Mouse (Mus musculus): Measurements from ENCODE around the gene Adad2. TPM values are rescaled to one million over a fixed set of nuclear protein-coding genes. Genes with fewer than 3 reads are reported as not detected.

Gene Adad2
- polyA plus RNA-seq, 1 experiment from 2014 or later: not detected

DNA sequence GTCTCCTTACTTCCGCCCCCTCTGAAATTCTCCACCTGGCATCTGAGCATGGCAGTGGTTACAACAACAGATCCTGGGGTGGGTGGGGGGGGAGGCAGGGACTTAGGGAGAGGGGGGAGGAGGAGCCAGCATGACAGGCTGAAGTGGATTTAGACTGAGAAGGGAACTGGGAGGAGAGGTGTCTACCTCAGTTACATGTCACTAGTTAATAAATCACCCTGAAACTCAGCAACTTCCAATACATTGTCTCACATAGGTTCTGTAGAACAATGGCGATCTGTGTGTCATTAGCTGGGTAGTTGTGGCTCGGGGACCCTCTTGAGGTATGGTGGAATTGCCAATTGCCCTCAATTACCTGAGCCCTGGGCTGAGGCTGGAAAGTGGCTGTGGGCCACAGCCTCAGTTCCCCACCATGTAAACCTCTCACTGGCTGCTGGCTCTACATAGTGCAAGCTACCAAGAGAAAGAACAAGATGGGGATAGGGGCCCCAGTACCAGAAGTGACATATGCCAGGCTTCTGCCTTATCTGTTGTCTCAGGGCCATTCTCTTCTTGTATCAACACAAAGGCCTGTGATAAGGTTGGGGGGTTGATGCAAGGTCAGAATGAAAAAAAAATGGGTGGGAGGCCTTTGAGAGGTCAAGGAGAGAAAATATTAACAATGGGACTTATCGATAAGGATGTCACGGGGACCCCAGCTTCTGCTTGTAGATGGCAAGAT, 31.9 kb upstream of the Adad2 start:
- Histone ChIP-seq H3K9ac (no peak overlapping the region), H3K4me2 (no peak overlapping the region), H3K27ac (no peak overlapping the region), H3K4me1 (replicated peaks) (peaks cover 6% of the 10 kb centered on the region; the same call in 1 of the 2 replicates), H3K27me3 (peaks cover 22% of the 10 kb centered on the region), H3K4me3 (no peak overlapping the region), H3K9me3 (replicated peaks) (no peaks in the 10 kb centered on the region), H3K36me3 (no peaks in the 10 kb centered on the region)
- 54% methylated on average over 5 of the region's 5 CpGs for WGBS
- ATAC-seq (replicated peaks; ENCODE audit: insufficient number of reproducible peaks, insufficient read depth, low FRiP score, low read depth): peak; percentile 70; the same call in 1 of the 2 replicates

DNA sequence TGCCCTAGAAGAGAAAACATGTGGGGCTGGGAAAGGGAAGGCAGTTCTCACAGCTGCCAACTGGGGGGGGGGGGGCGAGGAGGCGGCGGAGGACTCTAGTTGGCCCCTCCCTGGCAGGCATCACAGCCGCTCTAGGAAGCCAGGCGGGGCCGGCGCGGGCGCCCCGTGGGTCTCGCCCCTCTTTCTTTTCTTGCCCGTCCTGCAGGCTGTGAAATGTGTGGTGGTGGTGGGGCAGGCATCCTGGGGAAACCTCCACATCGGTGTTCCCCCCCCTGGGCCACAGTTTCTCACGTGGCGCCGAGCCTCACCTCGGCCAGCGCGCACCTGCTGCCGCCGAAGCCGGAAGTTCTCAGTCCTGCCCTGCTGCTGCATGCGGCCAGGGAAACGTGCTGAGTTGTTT, 26.6 kb upstream of the Adad2 start:
- WGBS: 11% methylated on average over 24 of the region's 24 CpGs
- no peaks in the 10 kb centered on the region for H3K36me3 ChIP-seq

DNA sequence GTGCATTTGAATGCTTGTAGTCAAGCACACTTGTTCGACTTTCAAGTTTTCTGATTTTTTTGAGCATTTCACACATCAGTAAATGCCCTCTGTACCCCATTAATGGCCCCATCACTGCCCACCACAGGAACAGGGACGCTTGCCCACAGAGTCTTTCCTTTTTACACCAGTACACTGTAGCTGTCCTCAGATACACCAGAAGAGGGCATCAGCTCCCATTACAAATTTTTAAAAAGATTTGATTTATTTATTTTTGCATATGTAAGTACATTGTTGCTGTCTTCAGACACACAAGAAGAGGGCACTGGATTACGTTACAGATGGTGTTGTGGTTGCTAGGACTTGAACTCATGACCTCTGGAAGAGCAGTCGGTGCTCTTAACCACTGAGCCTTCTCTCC, 24.2 kb upstream of the Adad2 start:
- no peak for ATAC-seq (replicated peaks; ENCODE audit: insufficient number of reproducible peaks, insufficient read depth, low FRiP score, low read depth)
- no peaks in the 10 kb centered on the region; the same call in 1 of the 2 replicates for H3K27me3 ChIP-seq
- H3K9ac ChIP-seq: no peak overlapping the region
- H3K36me3 ChIP-seq: no peaks in the 10 kb centered on the region
- 53% methylated on average over 4 of the region's 4 CpGs for WGBS
- peaks cover 20% of the 10 kb centered on the region for H3K4me1 ChIP-seq (replicated peaks)
- H3K4me2 ChIP-seq: peak overlapping the region; percentile 14
- peak overlapping the region; percentile 58 for H3K27ac ChIP-seq
- no peak overlapping the region for H3K4me3 ChIP-seq
- no peaks in the 10 kb centered on the region for H3K9me3 ChIP-seq (replicated peaks)

More for the DNA sequence above, 26.6 kb upstream of the Adad2 start:
- no peaks in the 10 kb centered on the region for H3K9me3 ChIP-seq (replicated peaks)
- H3K27ac ChIP-seq: no peak overlapping the region
- H3K4me2 ChIP-seq: peak overlapping the region; percentile 64
- H3K27me3 ChIP-seq: no peaks in the 10 kb centered on the region
- peak; percentile 53; the same call in 1 of the 2 replicates for ATAC-seq (replicated peaks; ENCODE audit: insufficient number of reproducible peaks, insufficient read depth, low FRiP score, low read depth)
- H3K4me1 ChIP-seq (replicated peaks): peaks cover 20% of the 10 kb centered on the region
- peak overlapping the region; percentile 15; the same call in 1 of the 2 replicates for H3K9ac ChIP-seq
- H3K4me3 ChIP-seq: peak overlapping the region; percentile 40

DNA sequence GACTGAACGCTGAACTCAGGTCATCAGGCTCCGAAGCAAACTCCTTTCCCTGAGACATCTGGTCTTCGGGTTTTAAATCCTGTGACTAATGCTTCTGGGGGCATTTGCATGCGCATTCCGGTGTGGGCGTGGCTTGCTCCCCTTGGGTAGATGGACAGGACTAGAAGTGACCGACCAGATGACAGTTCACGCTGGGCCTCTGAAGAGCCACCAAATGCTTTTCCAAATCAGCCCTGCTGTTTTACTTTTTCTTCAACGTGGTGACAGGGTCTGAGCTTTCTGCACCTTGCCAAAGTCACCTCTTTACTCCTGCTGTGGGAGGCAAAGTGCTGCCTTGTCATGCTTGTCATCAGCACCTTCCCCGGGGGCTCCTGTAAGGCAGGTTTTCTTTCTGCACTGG, 23.7 kb upstream of the Adad2 start:
- peak; percentile 38; the same call in 1 of the 2 replicates for ATAC-seq (replicated peaks; ENCODE audit: insufficient number of reproducible peaks, insufficient read depth, low FRiP score, low read depth)
- H3K4me1 ChIP-seq (replicated peaks): peaks cover 20% of the 10 kb centered on the region
- 14% methylated on average over 10 of the region's 10 CpGs for WGBS
- H3K4me3 ChIP-seq: no peak overlapping the region
- H3K9me3 ChIP-seq (replicated peaks): no peaks in the 10 kb centered on the region
- no peaks in the 10 kb centered on the region for H3K36me3 ChIP-seq
- H3K27ac ChIP-seq: peak overlapping the region; percentile 58
- no peaks in the 10 kb centered on the region; the same call in 1 of the 2 replicates for H3K27me3 ChIP-seq
- no peak overlapping the region for H3K9ac ChIP-seq
- H3K4me2 ChIP-seq: peak overlapping the region; percentile 14

DNA sequence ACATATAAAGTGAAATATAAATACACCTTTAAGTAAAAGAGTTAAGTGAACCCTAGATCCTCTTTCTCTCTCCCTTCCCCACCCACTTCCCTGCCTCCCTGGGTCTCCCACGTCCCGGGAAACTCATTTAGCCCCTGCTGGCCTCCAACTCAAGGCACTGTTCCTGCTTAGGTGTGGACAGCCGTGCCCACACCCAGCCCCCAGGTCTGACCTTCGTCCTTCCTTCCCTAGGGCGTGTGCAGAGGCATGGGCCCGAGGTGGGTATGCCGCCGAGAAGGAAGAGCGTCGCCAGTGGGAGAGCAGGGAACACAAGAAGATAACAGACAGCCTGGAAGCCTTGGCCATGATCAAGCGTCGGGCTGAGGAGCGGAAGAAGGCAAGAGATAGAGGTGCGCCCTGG, 22.2 kb upstream of the Adad2 start:
- WGBS: 60% methylated on average over 14 of the region's 14 CpGs

DNA sequence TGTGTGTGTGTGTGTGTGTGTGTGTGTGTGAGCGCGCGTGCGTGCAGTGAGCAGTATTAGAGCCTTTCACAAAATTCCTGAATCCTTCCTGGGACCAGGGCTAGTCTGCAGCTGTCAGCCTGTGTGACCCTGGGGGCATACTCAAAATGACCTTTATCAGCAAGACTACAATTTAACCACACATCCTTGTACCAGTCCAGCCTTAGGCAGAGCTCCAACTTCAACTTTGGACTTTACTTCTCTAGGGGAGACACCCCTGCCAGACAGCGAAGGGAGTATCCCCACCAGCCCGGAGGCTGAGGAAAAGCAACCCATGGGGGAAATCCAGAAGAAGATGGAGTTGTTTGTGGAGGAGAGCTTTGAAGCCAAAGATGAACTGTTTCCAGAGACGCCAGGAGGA, 21.1 kb upstream of the Adad2 start:
- no peak for ATAC-seq (replicated peaks; ENCODE audit: insufficient number of reproducible peaks, insufficient read depth, low FRiP score, low read depth)
- Histone ChIP-seq H3K36me3 (no peaks in the 10 kb centered on the region), H3K27ac (no peak overlapping the region), H3K9ac (no peak overlapping the region), H3K4me3 (no peak overlapping the region), H3K4me1 (replicated peaks) (peaks cover 29% of the 10 kb centered on the region), H3K9me3 (replicated peaks) (no peaks in the 10 kb centered on the region), H3K27me3 (no peaks in the 10 kb centered on the region; the same call in 1 of the 2 replicates), H3K4me2 (no peak overlapping the region)
- 82% methylated on average over 7 of the region's 7 CpGs for WGBS

More for the DNA sequence above, 22.2 kb upstream of the Adad2 start:
- no peaks in the 10 kb centered on the region; the same call in 1 of the 2 replicates for H3K27me3 ChIP-seq
- no peaks in the 10 kb centered on the region for H3K36me3 ChIP-seq
- no peak overlapping the region for H3K4me2 ChIP-seq
- no peak overlapping the region for H3K27ac ChIP-seq
- no peaks in the 10 kb centered on the region for H3K9me3 ChIP-seq (replicated peaks)
- H3K4me1 ChIP-seq (replicated peaks): peaks cover 28% of the 10 kb centered on the region
- no peak overlapping the region for H3K4me3 ChIP-seq
- ATAC-seq (replicated peaks; ENCODE audit: insufficient number of reproducible peaks, insufficient read depth, low FRiP score, low read depth): no peak
- no peak overlapping the region for H3K9ac ChIP-seq

DNA sequence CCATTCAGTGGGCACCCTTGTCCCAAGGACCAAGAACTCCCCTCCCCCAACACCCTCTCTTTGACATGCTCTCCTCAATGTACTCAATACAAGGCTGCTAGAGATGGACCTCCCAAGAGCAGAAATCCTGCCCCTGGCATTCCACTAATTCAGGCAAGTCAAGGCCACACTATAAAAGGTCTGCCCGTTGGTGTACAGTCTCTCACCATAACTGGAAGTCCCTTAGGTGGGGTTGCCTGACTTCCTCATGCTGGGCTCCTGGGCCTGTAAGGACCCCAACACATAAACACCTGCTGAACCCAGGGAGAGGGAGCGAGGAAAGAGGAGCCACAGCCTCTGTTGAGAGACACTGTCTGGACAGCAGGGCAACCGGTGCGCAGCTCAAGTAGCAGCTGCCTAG, 8.8 kb upstream of the Adad2 start:
- H3K4me3 ChIP-seq: peak overlapping the region; percentile 86; the same call in 1 of the 2 replicates
- 91% methylated on average over 4 of the region's 4 CpGs for WGBS

DNA sequence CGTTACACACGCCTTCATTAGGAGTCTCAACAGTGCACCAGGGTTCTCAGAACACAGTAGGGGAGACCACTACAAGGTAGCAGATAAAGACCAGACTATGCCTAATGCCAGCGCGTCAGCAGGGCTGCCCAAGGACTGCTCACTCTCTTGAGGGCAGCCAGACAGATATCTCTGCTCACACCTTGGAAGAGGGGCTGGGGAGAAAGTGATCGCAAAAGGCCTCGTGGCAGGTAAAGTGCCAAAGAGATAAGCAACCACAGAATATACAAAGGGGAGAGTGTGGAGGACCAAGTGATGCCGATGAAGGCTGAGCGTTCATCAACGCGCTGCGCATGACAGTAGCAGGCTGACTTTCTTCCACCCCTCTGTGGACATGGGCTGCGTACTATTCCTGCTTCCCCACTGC, 8.1 kb upstream of the Adad2 start:
- Histone ChIP-seq H3K4me1 (replicated peaks) (peaks cover 15% of the 10 kb centered on the region), H3K27ac (peak overlapping the region; percentile 58), H3K36me3 (peaks cover 28% of the 10 kb centered on the region), H3K9me3 (replicated peaks) (peaks cover 5% of the 10 kb centered on the region; the same call in 1 of the 2 replicates), H3K4me3 (peak overlapping the region; percentile 86), H3K27me3 (no peaks in the 10 kb centered on the region), H3K9ac (peak overlapping the region; percentile 78), H3K4me2 (peak overlapping the region; percentile 83)
- WGBS: 14% methylated on average over 12 of the region's 12 CpGs
- ATAC-seq (replicated peaks; ENCODE audit: insufficient number of reproducible peaks, insufficient read depth, low FRiP score, low read depth): no peak

More for the DNA sequence above, 8.8 kb upstream of the Adad2 start:
- ATAC-seq (replicated peaks; ENCODE audit: insufficient number of reproducible peaks, insufficient read depth, low FRiP score, low read depth): no peak
- H3K4me2 ChIP-seq: peak overlapping the region; percentile 83
- peaks cover 15% of the 10 kb centered on the region for H3K4me1 ChIP-seq (replicated peaks)
- no peak overlapping the region for H3K9ac ChIP-seq
- no peaks in the 10 kb centered on the region for H3K27me3 ChIP-seq
- H3K27ac ChIP-seq: no peak overlapping the region
- H3K9me3 ChIP-seq (replicated peaks): no peaks in the 10 kb centered on the region
- H3K36me3 ChIP-seq: peaks cover 35% of the 10 kb centered on the region

DNA sequence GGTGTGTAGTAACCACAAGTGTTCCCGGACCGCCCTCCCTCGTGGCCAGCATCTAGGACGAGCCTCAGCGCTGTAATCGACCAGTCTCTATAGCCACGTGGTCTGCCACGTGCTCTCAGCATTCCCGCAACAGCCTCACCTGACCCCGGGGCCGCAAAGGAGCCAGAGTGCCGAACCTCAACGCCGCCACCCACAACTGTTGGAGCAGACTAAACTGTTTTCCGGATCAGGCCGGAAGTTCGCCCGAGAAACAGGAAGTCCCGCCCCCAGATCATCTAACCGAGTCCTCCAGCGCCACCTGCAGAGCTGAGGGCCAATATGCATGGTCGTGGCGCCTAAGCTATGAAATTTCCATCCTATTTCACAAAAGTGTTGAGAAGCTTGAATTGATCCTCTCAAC, 7.6 kb upstream of the Adad2 start, which contains the start of gene Taf1c:
Gene Taf1c (minus strand): TSS at position 227 of the 400 bp plus-strand sequence.
- H3K4me1 ChIP-seq (replicated peaks): peaks cover 15% of the 10 kb centered on the region
- H3K9ac ChIP-seq: peak within 1 kb of the TSS; percentile 78
- peaks cover 5% of the 10 kb centered on the region; the same call in 1 of the 2 replicates for H3K9me3 ChIP-seq (replicated peaks)
- under 1% methylated on average over 23 of the region's 23 CpGs for WGBS
- ATAC-seq (replicated peaks; ENCODE audit: insufficient number of reproducible peaks, insufficient read depth, low FRiP score, low read depth): peak; percentile 68
- H3K27me3 ChIP-seq: no peaks in the 10 kb centered on the region
- H3K36me3 ChIP-seq: peaks cover 22% of the 10 kb centered on the region
- H3K4me3 ChIP-seq: peak within 1 kb of the TSS; percentile 86
- H3K4me2 ChIP-seq: peak within 1 kb of the TSS; percentile 83
- peak within 1 kb of the TSS; percentile 58 for H3K27ac ChIP-seq

DNA sequence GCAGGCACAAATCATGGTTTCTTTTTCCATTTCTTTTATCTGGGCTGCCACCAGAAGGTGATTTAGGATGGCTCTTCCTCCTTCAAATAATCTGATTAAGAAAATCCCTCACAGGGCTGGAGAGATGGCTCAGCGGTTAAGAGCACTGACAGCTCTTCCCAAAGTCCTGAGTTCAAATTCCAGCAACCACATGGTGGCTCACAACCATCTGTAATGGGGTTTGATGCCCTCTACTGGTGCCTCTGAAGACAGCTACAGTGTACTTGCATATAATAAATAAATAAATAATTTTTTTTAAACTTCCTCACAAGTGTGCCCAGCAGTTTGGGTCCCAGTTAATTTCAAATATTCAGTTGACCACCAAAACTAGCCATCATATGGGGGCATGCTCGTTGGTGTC, 6.3 kb upstream of the Adad2 start:
- Histone ChIP-seq H3K4me2 (no peak overlapping the region), H3K4me1 (replicated peaks) (peaks cover 15% of the 10 kb centered on the region), H3K4me3 (no peak overlapping the region), H3K9ac (no peak overlapping the region), H3K36me3 (peaks cover 12% of the 10 kb centered on the region), H3K27ac (no peak overlapping the region), H3K9me3 (replicated peaks) (peaks cover 5% of the 10 kb centered on the region; the same call in 1 of the 2 replicates), H3K27me3 (no peaks in the 10 kb centered on the region)
- no peak for ATAC-seq (replicated peaks; ENCODE audit: insufficient number of reproducible peaks, insufficient read depth, low FRiP score, low read depth)
- WGBS: 76% methylated on average over 2 of the region's 2 CpGs

DNA sequence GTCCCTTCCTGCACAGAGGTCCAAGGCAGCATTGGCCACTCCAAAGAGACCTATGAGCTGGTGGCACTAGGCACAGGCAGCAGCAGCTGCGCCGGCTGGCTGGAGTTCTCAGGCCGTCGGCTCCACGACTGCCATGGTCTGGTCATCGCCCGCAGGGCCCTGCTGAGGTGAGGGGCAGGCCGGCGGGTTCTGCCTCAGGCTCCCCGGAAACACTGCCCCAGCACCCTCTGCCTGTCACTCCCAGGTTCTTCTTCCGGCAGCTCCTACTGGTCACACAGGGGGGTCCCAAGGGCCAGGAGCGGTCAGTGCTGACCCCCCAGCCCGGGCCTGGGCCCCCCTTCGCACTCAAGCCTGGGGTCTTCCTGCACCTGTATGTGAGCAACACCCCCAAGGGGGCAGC, 2.5 kb downstream of the Adad2 start:
- Histone ChIP-seq H3K4me2 (no peak overlapping the region), H3K9ac (no peak overlapping the region), H3K4me1 (replicated peaks) (no peaks in the 10 kb centered on the region), H3K9me3 (replicated peaks) (no peaks in the 10 kb centered on the region), H3K4me3 (no peak overlapping the region), H3K27ac (no peak overlapping the region), H3K27me3 (peaks cover 13% of the 10 kb centered on the region), H3K36me3 (no peaks in the 10 kb centered on the region)
- 82% methylated on average over 14 of the region's 14 CpGs for WGBS
- no peak for ATAC-seq (replicated peaks; ENCODE audit: insufficient number of reproducible peaks, insufficient read depth, low FRiP score, low read depth)

Measured in heart, embryonic 15.5 days (tissue).